Mouse (Mus musculus) cerebellum, adult 2 months (tissue): ENCODE data around the gene Mymk. TPM values are rescaled to one million over a fixed set of nuclear protein-coding genes. Genes with fewer than 3 reads are reported as not detected.

Source experiments
- DNase-seq, 2 experiments: peaks; one replicate each; pipeline ENCODE4 v3.0.0; 2021
- H3K27ac ChIP-seq: fragments of 200-500 bp; 2 replicates; pipeline ENCODE4 v1.5.1; 2012; ENCODE audit warnings: low read length, control low read depth, inconsistent platforms; ENCODE audit not compliant: insufficient read depth
- H3K27me3 ChIP-seq: fragments of 200-500 bp; 2 replicates; pipeline ENCODE4 v1.6.1; 2012; ENCODE audit warnings: inconsistent platforms, mild to moderate bottlenecking, low read length, moderate library complexity; ENCODE audit not compliant: control insufficient read depth, insufficient read depth
- H3K4me1 ChIP-seq: fragments of 200-500 bp; 2 replicates; pipeline ENCODE4 v1.6.1; 2011; ENCODE audit warnings: low read length; ENCODE audit not compliant: control insufficient read depth, insufficient read depth
- H3K4me3 ChIP-seq: fragments of 200-500 bp; replicated peaks from 2 replicates; pipeline ENCODE3; 2011; ENCODE audit warnings: mild to moderate bottlenecking, low read depth, low read length, control low read depth; ENCODE audit not compliant: insufficient read depth
- CTCF ChIP-seq: fragments of 200-500 bp; IDR thresholded peaks from 2 replicates; pipeline ENCODE4 v1.5.1; 2011; ENCODE audit warnings: low read depth, mild to moderate bottlenecking, control low read depth, low read length, moderate library complexity, borderline replicate concordance; ENCODE audit not compliant: insufficient read depth
- POLR2A ChIP-seq: fragments of 200-500 bp; IDR thresholded peaks from 2 replicates; pipeline ENCODE4 v1.6.1; 2011; ENCODE audit warnings: low read length, control low read depth, borderline replicate concordance; ENCODE audit not compliant: insufficient read depth
- WGBS: fragments of 180-500 bp; shearing (Covaris S2); methylation state at CpG from one replicate; pipeline ENCODE4 v1.1.7; 2018; 5-methylcytosine and 5-hydroxymethylcytosine counted together
- polyA plus RNA-seq: library from polyadenylated mRNA; depleted of rRNA; stranded (reverse); fragments of >200 nt; gene quantifications from 2 replicates; pipeline ENCODE4 v1.2.3, GENCODE M21; 2012; rRNA removed

Mymk gene
- polyA plus RNA-seq, 1 experiment = 0.43 TPM

GRCm38 (mm10) chr2:27026857-27027617 is 44.9 kb downstream of the Mymk start:
- Histone ChIP-seq H3K4me3 (peak overlapping the region; percentile 67), H3K4me1 (peaks cover 26% of the 10 kb centered on the region), H3K27ac (peak overlapping the region; percentile 32), H3K27me3 (no peaks in the 10 kb centered on the region)
- WGBS = 13% methylated on average over 10 of the region's 10 CpGs
- TF ChIP-seq CTCF (no peak), POLR2A (no peak)
- peak; percentile 54 to 58 for DNase-seq

- 76% methylated on average over 3 of the region's 3 CpGs for WGBS
- Histone ChIP-seq H3K27ac (peak overlapping the region; percentile 32), H3K4me1 (peaks cover 26% of the 10 kb centered on the region), H3K27me3 (no peaks in the 10 kb centered on the region), H3K4me3 (peak overlapping the region; percentile 67)
- TF ChIP-seq POLR2A (no peak), CTCF (no peak)
- no peak for DNase-seq
These were observed 45.6 kb downstream of the Mymk start for GRCm38 (mm10) chr2:27026332-27026731.

GRCm38 (mm10) chr2:27025545-27025944 is 46.4 kb downstream of the Mymk start:
- no peak overlapping the region for H3K27ac ChIP-seq
- no peak for DNase-seq
- peaks cover 26% of the 10 kb centered on the region for H3K4me1 ChIP-seq
- H3K4me3 ChIP-seq = no peak overlapping the region
- 82% methylated on average over 3 of the region's 3 CpGs for WGBS
- H3K27me3 ChIP-seq = no peaks in the 10 kb centered on the region
- TF ChIP-seq POLR2A (no peak), CTCF (no peak)

- no peaks in the 10 kb centered on the region for H3K27me3 ChIP-seq
- WGBS = 66% methylated on average over 14 of the region's 14 CpGs
- H3K27ac ChIP-seq = no peak overlapping the region
- TF ChIP-seq POLR2A (no peak), CTCF (no peak)
- peak in 1 of 2 experiments; percentile 37 for DNase-seq
- H3K4me1 ChIP-seq = peaks cover 26% of the 10 kb centered on the region
- H3K4me3 ChIP-seq = no peak overlapping the region
These were observed 47.8 kb downstream of the Mymk start for GRCm38 (mm10) chr2:27024136-27024535.

GRCm38 (mm10) chr2:27022612-27023011 is 49.4 kb downstream of the Mymk start:
- TF ChIP-seq POLR2A = no peak
- TF ChIP-seq CTCF = no peak
- DNase-seq = peak in 1 of 2 experiments; percentile 31
- H3K4me3 ChIP-seq = no peak overlapping the region
- 39% methylated on average over 6 of the region's 6 CpGs for WGBS
- no peaks in the 10 kb centered on the region for H3K27me3 ChIP-seq
- H3K27ac ChIP-seq = no peak overlapping the region
- peaks cover 26% of the 10 kb centered on the region for H3K4me1 ChIP-seq

- DNase-seq = peak in 1 of 2 experiments; percentile 27
- peaks cover 20% of the 10 kb centered on the region for H3K4me1 ChIP-seq
- no peak for TF ChIP-seq CTCF
- TF ChIP-seq POLR2A = no peak
- no peak overlapping the region for H3K27ac ChIP-seq
- no peak overlapping the region for H3K4me3 ChIP-seq
- 4% methylated on average over 1 of the region's 1 CpGs for whole genome bisulfite sequencing
- H3K27me3 ChIP-seq = no peaks in the 10 kb centered on the region
These were observed 50.9 kb downstream of the Mymk start for GRCm38 (mm10) chr2:27021103-27021502.

- peaks cover 13% of the 10 kb centered on the region for H3K4me1 ChIP-seq
- no peak overlapping the region for H3K4me3 ChIP-seq
- no peak for TF ChIP-seq CTCF
- peak; percentile 3; the same call in 1 of the 2 replicates for TF ChIP-seq POLR2A
- no peaks in the 10 kb centered on the region for H3K27me3 ChIP-seq
- no peak for DNase-seq
- no peak overlapping the region for H3K27ac ChIP-seq
- WGBS = 82% methylated on average over 2 of the region's 2 CpGs
These were observed 52.4 kb downstream of the Mymk start for GRCm38 (mm10) chr2:27019530-27019929.

- Histone ChIP-seq H3K4me3 (no peak overlapping the region), H3K4me1 (peaks cover 3% of the 10 kb centered on the region), H3K27ac (no peak overlapping the region), H3K27me3 (no peaks in the 10 kb centered on the region)
- TF ChIP-seq POLR2A = peak; percentile 22; the same call in 1 of the 2 replicates
- peak; percentile 93 for TF ChIP-seq CTCF
- 38% methylated on average over 5 of the region's 5 CpGs for WGBS
- peak; percentile 61 to 73 for DNase-seq
These were observed 54.2 kb downstream of the Mymk start for GRCm38 (mm10) chr2:27017802-27018201.

Other genes starting within 250 kb of the Mymk start
- gene Abo, start 207.2 kb downstream of the Mymk start, polyA plus RNA-seq = 0.08 TPM in 1 of 2 replicates, not detected in the other
- gene Surf6, start 169.3 kb downstream of the Mymk start, polyA plus RNA-seq = 24.0 and 25.2 TPM in 2 replicates
- 56.6 and 58.1 TPM in 2 replicates for gene Med22, start 161.5 kb downstream of the Mymk start, polyA plus RNA-seq
- 670 and 676 TPM in 2 replicates for gene Rpl7a, start 161.4 kb downstream of the Mymk start, polyA plus RNA-seq
- gene Surf2, start 155.8 kb downstream of the Mymk start, polyA plus RNA-seq = 58.6 and 60.9 TPM in 2 replicates
- gene Surf1, start 155.6 kb downstream of the Mymk start, polyA plus RNA-seq = 153 and 159 TPM in 2 replicates
- 54.9 and 60.5 TPM in 2 replicates for gene Surf4, start 138.3 kb downstream of the Mymk start, polyA plus RNA-seq
- 0.28 and 0.30 TPM in 2 replicates for gene Stkld1, start 138.1 kb downstream of the Mymk start, polyA plus RNA-seq
- 70.3 and 72.2 TPM in 2 replicates for gene Rexo4, start 107.8 kb downstream of the Mymk start, polyA plus RNA-seq
- 0.59 TPM in 1 of 2 replicates, not detected in the other for gene Adamts13, start 98.8 kb downstream of the Mymk start, polyA plus RNA-seq
- gene Cacfd1, start 62.3 kb downstream of the Mymk start, polyA plus RNA-seq = 65.8 and 66.5 TPM in 2 replicates
- 45.4 and 49.8 TPM in 2 replicates for gene Slc2a6, start 44.2 kb downstream of the Mymk start, polyA plus RNA-seq
- gene Adamtsl2, start 7.2 kb upstream of the Mymk start, polyA plus RNA-seq = 3.8 and 4.1 TPM in 2 replicates
- gene Fam163b, start 70.3 kb upstream of the Mymk start, polyA plus RNA-seq = 19.7 and 24.3 TPM in 2 replicates
- 5.9 and 6.3 TPM in 2 replicates for gene Dbh, start 93.1 kb upstream of the Mymk start, polyA plus RNA-seq
- 10.5 and 11.3 TPM in 2 replicates for gene Sardh, start 176.2 kb upstream of the Mymk start, polyA plus RNA-seq